Mouse (Mus musculus) megakaryocyte, embryonic 14.5 days (primary cell): ENCODE measurements around the gene 3830417A13Rik. TPM values are rescaled to one million over a fixed set of nuclear protein-coding genes. Genes with fewer than 3 reads are reported as not detected.

Source experiments
- H3K27me3 ChIP-seq: replicated peaks from 2 replicates; pipeline ENCODE3; 2012; ENCODE audit warnings: inconsistent platforms
- H3K36me3 ChIP-seq: replicated peaks from 2 replicates; pipeline ENCODE3; 2012; ENCODE audit warnings: low read length, inconsistent platforms, mixed read lengths
- H3K4me1 ChIP-seq: 2 replicates; pipeline ENCODE4 v1.6.1; 2012; ENCODE audit warnings: inconsistent platforms
- H3K4me3 ChIP-seq: replicated peaks from 2 replicates; pipeline ENCODE3; 2012; ENCODE audit warnings: moderate library complexity, mild to moderate bottlenecking, inconsistent platforms
- H3K9me3 ChIP-seq: 2 replicates; pipeline ENCODE4 v1.6.1; 2012; ENCODE audit warnings: inconsistent platforms
- FLI1 ChIP-seq: IDR thresholded peaks from 2 replicates; pipeline ENCODE4 v1.6.1; 2012; ENCODE audit warnings: low read length, inconsistent platforms, mixed read lengths
- GATA1 ChIP-seq: IDR thresholded peaks from 3 replicates; pipeline ENCODE4 v1.6.1; 2012; ENCODE audit warnings: mixed read lengths, low read length, inconsistent platforms, borderline replicate concordance
- polyA plus RNA-seq: library from polyadenylated mRNA; stranded (reverse); fragments of >175 nt; gene quantifications from 2 replicates; pipeline ENCODE4 v1.2.3, GENCODE M21; 2012; ENCODE audit warnings: low replicate concordance; ENCODE audit not compliant: insufficient read depth

The 3830417A13Rik gene
- not detected in 2 replicates for polyA plus RNA-seq

- no peaks in the 10 kb centered on the region for H3K36me3 ChIP-seq
- H3K27me3 ChIP-seq = no peaks in the 10 kb centered on the region
- H3K9me3 ChIP-seq = no peaks in the 10 kb centered on the region
- no peaks in the 10 kb centered on the region for H3K4me1 ChIP-seq
- TF ChIP-seq GATA1 (no peak), FLI1 (no peak)
- no peak within 1 kb of the TSS for H3K4me3 ChIP-seq
These were observed at the start of gene 3830417A13Rik for GRCm38 (mm10) chrX:64173248-64173647. TSS of gene 3830417A13Rik (plus strand) at chrX:64173548.

DNA sequence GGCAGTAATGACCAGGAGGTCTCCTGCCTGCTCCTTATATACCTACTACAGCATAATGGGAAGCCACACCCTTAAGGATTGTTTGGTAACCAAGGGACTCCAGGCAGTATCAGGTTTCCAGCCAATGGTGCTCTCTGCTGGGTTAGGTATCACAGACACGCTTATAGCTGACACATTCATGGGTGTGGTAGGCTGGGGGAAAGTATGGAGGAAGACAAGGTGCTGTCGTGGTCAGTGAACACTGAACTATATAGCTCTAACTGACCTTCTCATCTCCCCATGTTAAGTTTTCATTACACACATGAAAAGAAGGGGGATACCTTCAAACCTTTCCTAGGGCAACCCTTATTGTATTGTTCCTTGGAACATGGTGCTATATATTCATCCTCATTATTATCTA is 21.2 kb upstream of the 3830417A13Rik start, which contains the start of gene Gm6760:
Gene Gm6760, minus strand, starts transcription at position 101 of the 400 bp plus-strand sequence.
- H3K9me3 ChIP-seq = no peaks in the 10 kb centered on the region
- H3K4me3 ChIP-seq = no peak within 1 kb of the TSS
- H3K36me3 ChIP-seq = no peaks in the 10 kb centered on the region
- H3K4me1 ChIP-seq = no peaks in the 10 kb centered on the region
- TF ChIP-seq GATA1 (no peak), FLI1 (no peak)
- H3K27me3 ChIP-seq = no peaks in the 10 kb centered on the region

DNA sequence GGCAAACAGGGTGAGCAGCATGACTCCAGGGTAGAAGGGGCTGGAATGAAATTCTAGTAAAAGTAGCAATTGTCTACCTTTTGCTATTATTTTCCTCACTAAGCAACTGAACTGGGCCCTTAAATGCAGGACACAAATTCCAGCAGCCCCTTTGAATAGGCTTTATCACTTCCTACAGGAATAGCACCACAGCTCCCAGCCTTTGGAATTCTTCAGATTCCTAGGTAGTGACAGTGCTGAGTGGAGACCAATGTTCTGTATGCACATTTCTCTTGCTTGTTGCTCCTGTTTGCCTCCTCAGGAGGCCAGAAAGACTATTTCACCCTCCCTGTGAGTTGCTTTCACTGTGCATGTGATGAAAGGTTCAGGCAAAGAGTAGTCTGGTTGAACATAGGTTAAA is 7.9 kb downstream of the 3830417A13Rik start:
- H3K36me3 ChIP-seq = no peaks in the 10 kb centered on the region
- no peak overlapping the region for H3K4me3 ChIP-seq
- no peak for TF ChIP-seq FLI1
- TF ChIP-seq GATA1 = no peak
- no peaks in the 10 kb centered on the region for H3K27me3 ChIP-seq
- H3K9me3 ChIP-seq = no peaks in the 10 kb centered on the region
- H3K4me1 ChIP-seq = no peaks in the 10 kb centered on the region

Other genes with a start within 250 kb of the 3830417A13Rik start
- not detected in 2 replicates for gene Gm6760, start 21.4 kb upstream of the 3830417A13Rik start, polyA plus RNA-seq
- not detected in 2 replicates for gene Slitrk4, start 103.4 kb downstream of the 3830417A13Rik start, polyA plus RNA-seq